Mouse (Mus musculus): ENCODE measurements around the gene Nktr.

Gene Nktr

GRCm38 (mm10) chr9:121707801-121708200, 11.2 kb upstream of the Nktr start:
- no peak for DNase-seq (ENCODE audit: low spot score in 2 of 2)

- no peak for DNase-seq (ENCODE audit: low spot score in 2 of 2)
Measured at GRCm38 (mm10) chr9:121708506-121709486, 10.2 kb upstream of the Nktr start.

DNA sequence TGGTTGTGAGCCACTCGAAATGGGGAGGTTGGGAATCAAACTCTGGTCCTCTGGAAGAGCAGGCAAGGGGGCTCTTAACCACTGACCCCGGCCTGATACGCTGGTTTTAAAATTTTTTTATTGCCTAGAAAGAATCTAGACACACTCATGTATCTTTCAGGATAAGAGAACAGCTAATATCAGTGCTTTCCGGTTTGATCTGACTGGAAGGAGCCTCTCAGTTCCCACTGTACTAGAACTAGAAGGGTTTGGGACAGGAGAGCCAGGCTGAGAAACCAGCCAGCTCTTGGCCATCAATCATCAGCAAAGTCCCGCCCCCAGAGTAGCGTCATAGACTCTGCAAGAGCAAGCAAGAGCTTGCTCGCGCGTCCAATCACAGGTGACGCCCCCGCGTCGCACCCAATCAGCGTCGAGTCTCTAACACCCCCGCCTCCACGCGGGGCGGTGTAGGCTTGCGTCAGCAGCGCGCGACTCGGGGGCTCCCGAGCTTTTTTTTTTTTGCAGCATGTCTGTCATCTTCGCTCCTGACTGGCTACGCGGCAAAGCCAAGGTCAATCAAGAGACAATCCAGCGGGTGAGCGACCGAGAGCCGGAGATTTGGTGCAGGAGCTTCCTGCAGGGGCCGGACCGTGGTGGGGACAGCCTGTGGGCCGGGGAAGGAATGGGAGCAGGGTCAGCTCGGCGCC, 8.9 kb upstream of the Nktr start, which contains the start of gene Ss18l2:
Ss18l2 (plus strand) TSS at position 432 of the 686 bp plus-strand sequence.
- peak; percentile 97 for DNase-seq (ENCODE audit: low spot score in 2 of 2)

GRCm38 (mm10) chr9:121710584-121710975, 8.4 kb upstream of the Nktr start:
- DNase-seq (ENCODE audit: low spot score in 2 of 2) = no peak

GRCm38 (mm10) chr9:121717048-121717447, 1.9 kb upstream of the Nktr start:
- DNase-seq (ENCODE audit: low spot score in 2 of 2) = no peak

DNA sequence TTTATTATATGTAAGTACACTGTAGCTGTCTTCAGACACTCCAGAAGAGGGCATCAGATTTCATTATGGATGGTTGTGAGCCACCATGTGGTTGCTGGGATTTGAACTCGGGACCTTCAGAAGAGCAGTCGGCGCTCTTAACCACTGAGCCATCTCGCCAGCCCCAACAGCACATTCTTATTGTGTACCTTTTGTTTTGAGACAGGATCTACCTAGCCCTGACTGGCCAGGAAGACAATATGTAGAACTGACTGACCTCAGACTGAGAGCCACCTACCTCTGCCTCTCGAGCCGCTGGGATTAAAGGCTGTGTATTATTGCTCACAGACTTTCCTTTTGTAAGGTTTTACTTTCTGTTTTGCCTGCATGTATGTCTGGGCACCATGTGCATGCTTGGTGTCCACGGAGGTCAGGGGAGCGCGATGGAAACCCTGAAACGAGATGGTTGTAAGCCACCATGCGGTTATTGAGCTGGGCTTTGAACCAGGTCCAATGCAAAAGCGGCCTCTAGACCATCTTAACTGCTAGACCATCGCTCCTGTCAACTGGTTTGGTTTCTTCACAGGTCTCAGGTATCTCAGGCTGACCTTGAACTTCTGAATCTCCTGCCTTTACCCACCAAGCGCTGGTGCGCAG, 781 bp upstream of the Nktr start:
- no peak for DNase-seq (ENCODE audit: low spot score in 2 of 2)

- DNase-seq (ENCODE audit: low spot score in 2 of 2) = no peak
Measured at GRCm38 (mm10) chr9:121719347-121720331, 670 bp downstream of the Nktr start.

DNA sequence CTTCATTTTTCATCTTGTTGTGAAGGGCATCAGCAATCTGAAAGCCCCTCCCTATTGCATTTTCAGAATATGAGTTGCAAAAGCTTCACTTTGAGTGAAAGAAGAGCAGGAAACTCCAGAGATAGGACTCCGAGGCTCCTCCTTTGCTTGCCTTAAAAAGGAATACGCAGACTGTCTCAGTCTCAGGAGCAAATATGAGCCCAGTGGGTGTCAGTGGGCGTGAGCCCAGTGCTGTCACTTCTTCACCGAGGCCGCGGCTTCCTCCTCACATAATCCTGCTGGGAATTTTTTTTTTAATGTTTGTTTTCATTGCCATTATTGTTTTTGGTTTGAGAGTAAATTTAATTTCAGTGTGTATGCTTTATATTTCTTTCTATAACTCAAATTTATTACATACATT, 21.5 kb downstream of the Nktr start:
- DNase-seq (ENCODE audit: low spot score in 2 of 2) = no peak

DNA sequence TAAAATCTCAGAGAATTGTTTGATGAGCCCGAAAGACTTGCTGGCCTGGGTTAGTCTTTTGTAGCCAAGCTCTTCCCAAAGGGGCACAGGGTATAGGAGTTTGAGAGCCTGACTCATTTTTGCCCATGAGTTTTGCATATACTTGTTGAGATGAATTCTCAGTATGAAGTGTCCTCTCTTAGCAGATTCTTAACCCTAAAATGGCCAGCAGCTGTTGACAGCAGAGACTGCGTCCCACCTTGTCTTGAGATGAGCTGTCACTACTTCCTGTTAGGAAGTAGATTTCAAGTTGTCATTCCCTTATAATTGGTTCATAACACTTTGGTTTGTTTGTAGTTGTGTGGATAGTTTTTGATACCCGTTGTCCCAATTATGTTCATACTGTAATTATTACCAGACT, 22.2 kb downstream of the Nktr start:
- no peak for DNase-seq (ENCODE audit: low spot score in 2 of 2)

GRCm38 (mm10) chr9:121744051-121744450, 25.1 kb downstream of the Nktr start:
- no peak for DNase-seq (ENCODE audit: low spot score in 2 of 2)

GRCm38 (mm10) chr9:121752774-121753173, 33.8 kb downstream of the Nktr start:
- DNase-seq (ENCODE audit: low spot score in 2 of 2) = no peak

GRCm38 (mm10) chr9:121754624-121755023, 35.7 kb downstream of the Nktr start:
- DNase-seq (ENCODE audit: low spot score in 2 of 2) = no peak

- DNase-seq (ENCODE audit: low spot score in 2 of 2) = no peak
Measured at GRCm38 (mm10) chr9:121756785-121757184, 37.8 kb downstream of the Nktr start.

DNA sequence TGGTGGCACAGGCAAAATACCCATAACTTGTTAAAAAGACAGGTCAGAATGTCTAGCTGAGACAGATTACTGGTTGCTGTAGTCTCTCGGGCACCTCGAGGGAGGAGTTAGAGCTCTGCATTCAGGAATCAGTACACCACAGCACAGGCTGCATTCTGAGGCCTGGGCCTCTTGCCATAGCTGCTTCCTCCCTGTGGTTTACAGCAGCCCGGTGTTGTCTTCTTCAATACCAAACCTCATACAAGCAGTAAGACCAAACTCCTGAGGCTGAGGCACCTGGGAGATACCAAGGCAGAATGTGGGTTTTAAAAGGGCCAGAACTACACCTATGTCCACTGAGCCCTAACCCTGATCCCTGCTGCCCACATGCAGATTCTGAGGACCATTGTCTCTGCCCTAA, 38.5 kb downstream of the Nktr start:
- no peak for DNase-seq (ENCODE audit: low spot score in 2 of 2)

DNA sequence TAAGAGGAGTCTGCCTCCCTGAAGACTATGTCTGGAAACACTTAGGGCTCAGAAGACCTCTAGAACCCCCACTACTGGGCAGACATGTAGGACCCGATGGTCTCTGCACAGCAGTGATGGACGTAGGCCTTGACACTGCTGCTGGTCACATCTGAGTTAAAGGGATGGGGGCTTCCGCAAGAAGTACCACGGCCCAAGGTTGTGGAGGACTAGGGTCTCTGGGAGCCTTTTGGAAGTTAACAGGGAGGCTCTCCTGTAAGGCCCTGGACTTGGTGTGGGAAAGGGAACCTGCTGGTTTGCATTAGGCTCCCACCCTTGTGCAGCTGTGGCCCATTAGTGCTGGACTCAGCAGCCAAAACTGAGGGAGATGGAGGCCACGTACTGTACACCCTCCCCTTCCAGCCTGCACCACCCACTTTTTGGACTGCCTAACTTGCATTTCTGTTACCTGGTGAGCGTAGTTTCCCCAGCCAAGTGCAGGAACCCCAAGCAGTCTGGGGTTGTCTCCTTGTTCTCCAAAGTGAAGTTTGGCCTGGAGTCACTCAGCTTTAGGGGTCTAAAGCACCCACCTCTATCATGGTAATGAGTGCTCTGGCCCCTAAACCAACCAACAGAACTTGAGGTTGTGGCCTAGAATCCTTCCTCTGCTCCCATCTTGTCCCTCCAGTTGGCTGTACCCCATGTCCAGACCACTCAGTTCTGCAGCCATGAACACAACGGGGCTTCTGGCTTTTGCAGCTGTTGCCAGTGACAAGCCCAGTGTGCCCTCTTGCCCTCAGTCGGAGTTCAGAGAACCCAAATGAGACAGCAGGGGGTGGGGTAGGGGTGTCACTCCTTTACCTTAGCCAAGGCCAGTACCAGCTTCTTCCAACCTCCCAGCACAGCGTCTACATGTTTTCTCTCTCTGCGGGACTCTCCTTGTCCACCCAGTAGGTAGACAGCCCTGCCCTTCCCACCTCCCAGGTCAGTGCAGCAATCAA, 39.2 kb downstream of the Nktr start:
- DNase-seq (ENCODE audit: low spot score in 2 of 2) = no peak

GRCm38 (mm10) chr9:121759091-121760081, 40.4 kb downstream of the Nktr start, which contains the start of gene Zfp651:
Gene Zfp651 (plus strand): TSS chr9:121759330.
- peak in 1 of 2 experiments; percentile 78 for DNase-seq (ENCODE audit: low spot score in 2 of 2)

GRCm38 (mm10) chr9:121760271-121761090, 41.5 kb downstream of the Nktr start:
- peak in 1 of 2 experiments; percentile 65 for DNase-seq (ENCODE audit: low spot score in 2 of 2)
